Mouse (Mus musculus) left cerebral cortex, adult 9 months (tissue): ENCODE data around the gene Ank3.
A peak's percentile ranks its signal among the peaks of the same experiment; 100 is the strongest.

Experiments
- DNase-seq, 2 experiments: peaks; one replicate each; pipeline ENCODE4 v3.0.0; 2022; ENCODE audit warnings: low spot score in 2 of 2

Ank3 gene

DNA sequence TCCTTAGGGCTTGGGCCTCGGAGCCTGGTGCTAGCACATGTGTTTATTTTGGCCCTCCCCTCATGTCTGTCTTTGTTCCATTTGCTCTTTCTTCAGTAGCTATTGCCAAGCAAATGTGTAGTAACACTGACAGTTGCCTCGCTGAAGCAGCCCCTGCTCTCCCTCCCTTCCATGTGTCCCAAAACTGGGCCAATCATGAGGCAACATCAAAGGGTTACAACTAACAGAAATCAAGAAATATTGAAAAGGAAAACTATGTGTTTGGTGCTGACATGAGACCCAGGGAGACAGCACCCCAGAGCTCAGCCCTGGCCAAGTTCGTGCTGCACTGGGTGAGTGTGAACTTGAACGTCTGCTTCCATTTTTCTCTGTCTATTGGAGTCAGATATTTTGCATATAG lies 365.8 kb downstream of the Ank3 start:
- DNase-seq, result no peak

DNA sequence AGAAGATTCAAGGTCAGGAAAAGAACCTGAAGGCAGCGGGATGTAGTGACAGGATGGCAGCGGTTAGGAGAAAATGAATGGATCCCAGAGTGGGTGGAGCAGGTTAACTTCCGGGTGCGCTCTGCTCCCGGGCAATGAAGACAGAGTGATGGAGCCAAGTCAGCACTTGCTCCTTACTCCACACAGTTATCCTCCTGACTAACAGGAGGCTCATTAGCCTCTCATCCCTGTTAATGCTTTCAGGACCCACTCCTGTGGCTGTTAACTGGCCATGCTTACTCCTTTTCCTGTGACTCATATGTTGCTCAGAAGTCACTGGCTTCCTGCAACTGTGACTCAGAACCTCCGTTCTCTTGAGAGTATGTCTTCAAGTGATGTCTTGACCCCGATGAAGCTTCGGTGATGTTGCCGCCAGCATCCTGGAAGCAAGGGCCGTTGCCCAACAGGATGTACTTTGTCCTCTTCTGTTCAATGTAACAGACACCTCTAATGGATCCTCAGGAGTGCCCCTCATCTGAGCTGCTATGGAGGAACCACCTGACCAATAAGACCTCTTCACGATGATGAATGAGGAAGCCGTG lies 378.6 kb downstream of the Ank3 start:
- DNase-seq, result no peak

DNA sequence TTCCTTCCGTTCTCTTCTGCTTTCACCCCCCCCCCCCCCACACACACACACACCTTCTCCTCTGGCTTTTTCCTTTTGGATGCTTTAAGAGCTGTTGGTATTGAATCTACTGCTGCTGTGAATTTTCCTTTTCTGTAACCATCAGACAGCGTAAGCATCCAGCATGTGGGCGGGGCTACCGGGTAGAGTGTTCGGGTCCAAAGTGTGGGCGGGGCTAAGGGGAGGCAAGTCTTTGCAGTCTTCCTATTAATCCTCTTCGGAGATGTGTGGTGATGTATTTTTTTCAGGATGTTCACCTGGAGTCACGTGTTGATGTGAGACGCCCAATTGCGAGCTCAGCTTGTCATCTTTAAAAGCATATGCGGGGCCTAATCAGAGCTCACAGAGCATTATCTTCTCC lies 379.2 kb downstream of the Ank3 start:
- DNase-seq, result no peak

DNA sequence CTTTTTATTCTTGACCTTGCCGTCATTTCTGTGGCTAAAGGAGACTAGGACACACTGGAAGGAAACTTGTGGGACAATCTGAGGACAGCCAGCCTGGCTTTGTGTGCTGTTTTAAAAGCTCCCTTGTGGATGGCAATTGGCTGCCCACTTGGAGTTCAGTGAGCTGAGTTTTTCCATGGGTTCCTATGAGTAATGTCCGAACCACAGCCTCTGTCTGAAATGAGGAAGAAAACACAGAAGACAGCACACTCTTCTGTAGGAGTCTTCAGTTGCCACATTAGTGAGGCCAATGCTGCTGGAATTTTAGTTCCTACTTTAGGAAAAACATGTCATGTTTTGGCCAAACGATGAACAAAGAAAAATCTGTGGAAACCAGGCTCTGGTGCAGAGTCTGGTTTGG lies 380.7 kb downstream of the Ank3 start:
- DNase-seq, result no peak

DNA sequence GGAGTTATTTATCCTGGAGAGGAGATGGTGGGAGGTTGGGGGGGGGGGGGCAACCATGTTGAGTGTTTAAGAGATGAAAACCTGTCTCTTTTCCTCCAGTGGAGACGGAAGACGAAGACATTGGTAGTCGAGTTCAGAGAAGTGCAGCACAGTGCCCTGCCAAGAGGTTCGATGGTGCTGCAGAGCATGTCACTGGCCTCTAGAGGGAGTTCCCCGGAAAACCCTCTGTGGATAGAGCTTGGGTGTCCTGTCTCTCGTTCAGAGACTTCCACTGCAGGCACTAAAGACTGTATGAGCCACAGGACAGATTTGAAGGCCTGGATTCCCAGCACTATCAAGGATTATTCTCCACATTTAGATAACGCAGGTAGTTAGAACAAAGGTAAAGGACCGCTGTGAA lies 382.9 kb downstream of the Ank3 start:
- DNase-seq, result peak in 1 of 2 experiments; percentile 71

DNA sequence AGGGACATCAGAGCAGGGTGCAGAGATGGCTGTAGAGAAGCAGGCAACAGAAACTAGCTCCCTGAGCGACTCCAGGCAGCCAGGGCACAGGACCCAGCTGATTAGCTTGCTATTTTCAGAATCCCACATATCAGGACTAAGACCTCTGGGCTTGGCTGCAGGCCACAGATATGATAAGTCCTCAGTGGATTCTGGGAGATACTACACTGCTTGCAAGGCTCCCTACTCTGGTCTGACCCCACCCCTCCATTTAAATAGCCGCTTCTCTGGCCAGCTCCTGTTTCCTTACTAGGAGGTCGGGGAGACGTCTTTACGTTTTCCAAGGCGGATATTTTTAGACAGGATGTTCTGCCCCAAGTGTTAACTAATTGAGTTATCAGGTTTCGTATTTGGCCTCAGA lies 386.7 kb downstream of the Ank3 start:
- DNase-seq, result no peak

DNA sequence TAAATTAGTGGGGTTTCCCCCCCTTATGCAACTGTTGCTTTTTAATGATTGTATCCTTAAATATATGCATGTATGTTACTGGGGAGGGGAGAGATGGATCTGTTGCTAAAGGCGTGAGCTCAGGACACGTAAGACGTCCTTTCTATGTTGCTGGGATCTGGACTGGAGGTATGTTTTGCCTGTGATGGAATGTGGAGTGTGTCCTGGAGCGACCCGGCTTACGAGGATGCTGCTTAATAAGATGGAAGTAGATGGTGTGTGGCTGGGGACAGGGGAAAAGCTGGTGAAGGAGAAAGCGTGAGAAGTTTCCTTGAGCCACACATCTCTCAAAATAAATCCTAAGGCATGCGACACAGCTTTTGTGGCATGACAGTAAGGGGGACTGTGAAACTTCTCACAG lies 387.1 kb downstream of the Ank3 start:
- DNase-seq, result no peak

DNA sequence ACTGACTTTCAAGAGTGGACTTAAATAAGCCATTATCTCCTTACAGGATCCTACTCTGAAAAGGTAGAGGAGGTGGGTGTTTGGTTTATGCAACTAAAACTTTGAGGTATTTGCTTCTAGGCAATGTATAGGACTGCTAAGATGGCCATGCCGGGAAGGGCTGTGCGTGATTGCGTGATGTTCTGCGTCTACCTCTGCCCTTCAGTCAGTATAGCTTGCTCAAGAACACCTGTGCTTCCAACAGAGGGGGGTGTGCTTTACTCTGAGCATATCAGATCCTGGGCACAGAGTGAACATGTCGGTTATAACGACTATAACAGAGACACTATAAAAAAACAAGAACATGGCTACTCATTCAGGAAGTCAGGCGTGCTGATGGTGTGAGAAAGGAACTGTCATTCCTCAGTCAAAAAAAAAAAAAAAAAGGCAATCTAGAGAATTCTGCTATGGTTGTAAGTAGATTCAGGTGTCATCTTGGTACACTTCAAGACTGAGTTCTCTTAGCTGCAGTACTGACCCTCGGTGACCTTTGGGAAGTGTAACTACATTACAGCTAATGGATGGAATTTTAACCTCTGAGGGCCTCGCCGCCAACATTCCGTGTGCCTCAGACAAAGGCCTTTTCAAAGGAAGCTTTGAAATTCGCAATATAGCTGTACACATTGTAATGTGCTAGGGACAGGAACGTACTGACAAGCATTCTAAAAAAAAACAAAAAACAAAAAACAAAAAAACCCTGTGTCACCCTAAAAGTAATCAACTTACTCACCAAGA lies 387.8 kb downstream of the Ank3 start:
- no peak for DNase-seq

DNA sequence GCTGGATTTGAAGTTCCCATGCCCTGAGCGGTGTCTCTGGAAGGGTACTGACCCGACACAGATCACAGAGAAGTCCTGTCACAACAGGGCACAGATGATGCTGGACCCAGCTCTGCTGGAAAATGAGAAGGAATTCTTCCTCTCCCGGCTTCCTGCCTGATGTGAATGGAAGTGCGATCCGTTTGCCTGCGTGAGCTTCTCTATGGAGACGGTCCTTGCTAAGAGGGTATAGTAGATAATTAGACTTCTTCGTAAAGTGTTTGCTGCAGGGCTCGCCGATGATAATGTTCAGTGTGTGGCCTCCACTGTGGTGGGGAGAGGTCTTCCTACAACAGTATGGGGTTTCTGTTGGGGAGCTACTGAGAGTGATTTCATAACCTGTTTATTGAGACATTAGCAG lies 388.8 kb downstream of the Ank3 start:
- no peak for DNase-seq

DNA sequence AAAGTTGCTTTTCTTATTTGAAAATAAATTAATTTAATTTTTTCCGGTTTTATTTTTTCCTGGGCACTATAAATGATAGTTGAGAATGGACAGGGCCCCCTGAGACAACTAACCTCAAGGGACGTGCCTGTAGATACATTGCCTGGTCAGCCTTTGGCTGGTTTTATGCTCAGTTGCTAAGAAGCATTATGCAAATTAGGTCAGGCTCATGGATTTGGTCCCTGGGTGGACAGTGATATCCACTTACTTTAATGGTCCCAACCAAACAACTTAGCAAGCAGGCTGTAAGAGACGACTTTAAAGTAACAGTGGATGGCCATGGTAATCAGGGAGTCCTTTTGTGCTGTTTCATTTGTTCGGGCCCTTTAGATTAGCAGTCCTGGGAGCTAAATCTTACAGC lies 392.0 kb downstream of the Ank3 start:
- DNase-seq, result no peak

DNA sequence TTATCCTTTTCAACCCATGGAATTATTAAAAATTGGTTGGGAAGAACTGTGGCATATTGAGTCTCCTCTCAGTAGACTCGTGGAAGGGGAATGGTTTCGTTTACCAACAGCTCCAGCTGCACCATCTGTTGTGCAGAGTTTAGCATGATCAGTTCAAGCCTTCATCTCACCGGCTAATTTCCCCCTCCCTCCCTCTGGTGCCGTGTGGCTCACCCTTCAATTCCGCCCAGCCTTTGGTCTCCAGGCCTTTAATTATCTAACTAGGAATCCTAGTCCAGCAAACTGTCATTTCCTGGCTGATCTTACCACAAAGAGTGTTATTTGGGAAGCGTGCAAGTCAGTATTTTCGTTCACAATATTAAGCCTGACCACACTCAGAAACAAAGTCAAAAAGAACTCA lies 393.4 kb downstream of the Ank3 start:
- DNase-seq, result no peak

DNA sequence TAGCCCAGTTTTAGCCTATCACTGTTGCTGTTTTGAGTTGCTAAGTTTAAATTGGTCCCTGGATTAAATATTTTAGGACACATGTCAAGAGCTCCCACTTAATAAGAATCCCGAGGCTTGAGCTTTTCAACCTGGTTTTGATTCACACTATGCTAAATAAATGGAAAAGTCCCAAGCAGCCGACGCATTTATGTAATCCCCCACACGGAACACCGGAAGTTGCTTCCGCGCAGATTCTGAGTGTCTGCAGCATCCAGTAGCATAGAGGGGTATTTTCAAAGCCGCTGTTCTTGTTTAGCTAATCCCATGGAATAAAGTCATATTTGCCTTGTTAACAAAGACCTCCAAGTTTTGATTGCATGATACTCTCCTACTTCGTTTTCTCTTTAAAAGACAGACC lies 393.8 kb downstream of the Ank3 start:
- DNase-seq, result peak in 1 of 2 experiments; percentile 68

DNA sequence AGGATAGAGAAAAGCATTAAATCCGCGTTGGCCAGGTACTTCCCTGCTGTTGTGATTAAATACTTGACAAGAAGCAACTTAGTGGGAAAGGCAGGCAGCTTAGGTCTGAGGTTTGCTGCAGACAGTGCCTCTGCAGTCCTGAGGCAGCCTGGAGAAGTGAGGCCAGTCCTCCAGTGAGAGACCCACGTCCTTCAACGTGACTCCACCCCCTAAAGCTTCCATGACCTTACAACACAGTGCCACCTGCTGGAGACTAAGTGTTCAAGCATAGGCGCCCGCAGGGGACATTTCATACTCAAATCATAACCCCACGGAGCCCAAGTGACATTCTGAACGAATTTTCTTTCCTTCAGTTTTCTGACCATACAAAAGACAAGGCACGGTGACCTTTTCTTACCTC lies 394.5 kb downstream of the Ank3 start:
- peak in 1 of 2 experiments; percentile 60 for DNase-seq

DNA sequence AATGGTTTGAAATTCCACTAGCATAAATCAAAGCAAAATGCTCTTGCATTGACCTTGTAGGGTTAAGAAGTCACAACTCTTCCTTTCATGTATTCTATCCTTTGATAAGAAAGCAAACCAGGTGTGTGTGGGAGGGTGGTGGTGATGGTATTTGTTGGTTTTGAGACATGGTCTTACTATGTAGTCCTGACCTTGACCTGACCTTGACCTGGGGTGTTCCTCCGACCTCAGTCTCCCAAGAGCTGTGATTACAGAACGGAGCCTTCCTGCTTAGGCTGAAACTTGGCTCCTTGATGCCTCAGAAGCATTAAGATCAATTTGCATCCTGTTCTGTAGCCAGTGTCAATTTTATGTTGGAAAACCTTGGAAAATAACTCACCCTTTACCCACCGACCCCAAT lies 397.1 kb downstream of the Ank3 start:
- DNase-seq, result no peak

DNA sequence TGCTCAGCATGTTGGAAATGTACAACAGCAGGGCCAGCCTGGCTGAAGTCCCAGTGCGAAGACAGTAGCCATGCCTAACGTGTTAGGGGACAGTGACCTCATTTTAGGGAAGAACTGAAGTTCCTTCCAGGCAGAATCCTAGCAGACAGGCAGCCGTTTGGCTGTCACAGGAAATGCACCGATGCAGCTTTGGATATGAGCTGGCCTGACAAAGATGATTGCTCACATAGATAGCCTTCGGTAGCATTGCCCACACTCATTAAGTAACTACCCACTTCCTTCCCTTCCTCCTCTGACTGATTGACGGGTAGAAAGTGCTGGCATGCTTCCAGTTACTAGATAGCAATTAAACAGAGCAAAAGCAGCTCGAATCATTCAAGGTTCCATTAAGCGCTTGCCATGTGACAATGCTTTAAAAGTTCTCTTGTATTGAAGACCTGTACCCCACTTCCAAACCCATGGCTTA lies 397.9 kb downstream of the Ank3 start:
- no peak for DNase-seq

DNA sequence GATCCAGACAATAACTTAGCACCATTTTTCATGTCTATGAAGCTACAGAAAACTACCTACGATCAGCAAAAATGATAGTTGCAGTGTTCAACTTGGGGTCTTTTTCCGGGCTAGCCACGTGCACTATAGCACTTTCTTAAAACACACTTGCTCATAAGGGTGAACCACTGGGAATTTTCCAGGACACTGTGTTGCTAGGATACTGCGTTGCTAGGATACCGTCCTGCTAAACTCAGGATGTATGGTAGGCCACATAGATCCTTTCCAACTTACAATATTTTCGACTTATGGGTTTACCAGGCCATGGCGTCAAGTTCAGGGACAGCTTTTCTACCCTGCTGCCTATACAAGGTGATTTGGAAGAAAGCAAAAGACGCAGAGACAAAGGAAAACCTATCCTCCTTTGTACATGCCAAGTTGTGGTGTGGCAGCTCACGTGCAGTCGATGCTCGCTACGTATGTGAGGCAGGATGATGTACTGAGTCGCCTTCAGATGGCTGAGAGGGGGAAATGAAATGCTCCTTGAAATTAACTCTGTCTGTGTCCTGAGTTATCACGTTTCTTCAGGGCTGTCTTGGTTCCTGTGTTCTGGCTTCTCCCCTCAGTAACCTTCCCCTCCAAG lies 404.7 kb downstream of the Ank3 start:
- DNase-seq, result peak; percentile 68 to 87

DNA sequence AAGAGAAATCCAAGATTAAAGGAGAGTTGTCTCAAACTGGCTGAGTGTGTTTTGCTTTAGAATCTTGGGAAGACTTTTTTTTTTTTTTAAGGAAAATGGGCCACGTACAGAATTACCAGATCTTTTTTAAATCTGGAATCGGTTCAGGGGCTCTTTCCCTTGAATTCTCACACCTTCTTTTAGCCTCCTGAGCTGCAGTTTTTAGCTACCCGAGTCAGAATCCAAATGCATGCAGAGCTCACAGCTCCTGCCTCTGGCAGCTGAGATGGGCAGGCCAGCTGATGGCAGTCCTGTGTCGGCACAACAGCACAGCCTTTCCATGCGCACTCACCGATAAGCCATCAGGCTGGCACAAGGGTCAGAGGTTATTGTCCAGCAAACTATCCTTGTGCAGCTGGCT lies 406.0 kb downstream of the Ank3 start:
- peak in 1 of 2 experiments; percentile 66 for DNase-seq

DNA sequence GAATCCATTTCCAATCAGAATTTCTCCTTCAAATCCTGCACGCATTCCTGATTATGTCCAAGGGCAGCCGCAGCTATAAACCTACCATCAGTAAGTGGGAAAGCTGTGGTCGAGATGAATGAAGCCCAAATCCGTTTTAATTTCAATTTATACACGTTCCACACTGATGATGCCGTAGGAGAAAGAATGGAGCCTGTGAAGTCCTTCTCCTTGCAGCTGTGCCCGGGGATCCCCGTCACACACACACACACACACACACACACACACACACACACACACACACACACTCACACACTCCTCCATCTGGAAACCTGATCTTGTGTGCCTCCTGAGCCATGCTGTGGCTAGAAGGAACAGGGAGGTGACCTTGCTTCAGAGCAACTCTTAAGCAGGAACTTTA lies 412.2 kb downstream of the Ank3 start:
- no peak for DNase-seq

DNA sequence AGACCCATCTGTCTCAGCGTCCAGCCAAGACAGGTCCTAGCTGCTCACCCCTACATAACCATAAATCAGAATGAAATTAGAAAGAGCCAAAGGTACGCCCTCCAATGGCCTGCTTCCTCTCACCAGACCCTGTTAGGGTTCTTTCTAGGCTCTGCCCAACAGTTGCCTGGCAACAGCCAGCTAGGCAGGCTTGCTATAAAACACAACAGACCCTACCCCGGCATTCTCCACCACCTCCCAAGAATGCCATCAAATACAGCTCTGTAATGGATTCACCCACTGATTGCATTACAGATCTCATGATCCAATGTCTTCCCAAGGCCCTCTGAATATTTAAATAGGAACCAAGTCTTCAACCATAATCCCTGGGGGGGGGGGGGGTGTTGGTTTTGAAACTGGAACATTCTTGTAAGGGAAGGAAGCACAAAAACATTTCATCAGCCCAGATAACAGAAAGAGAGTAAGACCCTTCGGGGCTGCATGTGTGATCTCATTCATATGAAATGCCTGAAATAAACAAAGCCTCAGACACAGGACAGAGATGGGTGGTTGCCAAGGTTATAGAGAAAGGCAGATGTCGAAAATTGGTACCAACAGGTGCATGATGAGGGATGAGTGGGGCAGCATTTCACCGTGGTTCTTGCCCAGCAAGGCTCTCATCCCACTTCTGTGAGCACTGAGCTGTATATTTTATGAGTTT lies 415.4 kb downstream of the Ank3 start:
- DNase-seq, result no peak

DNA sequence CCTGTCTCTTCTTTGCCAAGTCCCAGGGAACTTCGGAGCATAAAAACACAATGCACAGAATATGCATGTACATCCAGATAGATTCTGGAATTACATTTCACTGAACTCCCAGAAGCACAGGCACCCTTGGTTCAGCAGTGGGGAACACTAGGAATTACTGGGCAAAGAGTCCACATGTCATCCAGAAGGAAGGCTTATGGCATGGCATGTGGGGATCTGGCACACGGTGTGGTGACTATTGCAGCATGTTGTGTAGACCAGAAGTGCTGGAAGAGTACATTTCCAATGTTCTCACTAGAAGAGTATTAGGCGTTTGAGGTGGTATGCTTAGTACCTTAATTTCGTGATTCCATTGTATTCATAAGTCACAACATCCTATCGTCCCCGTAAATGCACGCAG lies 422.7 kb downstream of the Ank3 start:
- DNase-seq, result no peak

DNA sequence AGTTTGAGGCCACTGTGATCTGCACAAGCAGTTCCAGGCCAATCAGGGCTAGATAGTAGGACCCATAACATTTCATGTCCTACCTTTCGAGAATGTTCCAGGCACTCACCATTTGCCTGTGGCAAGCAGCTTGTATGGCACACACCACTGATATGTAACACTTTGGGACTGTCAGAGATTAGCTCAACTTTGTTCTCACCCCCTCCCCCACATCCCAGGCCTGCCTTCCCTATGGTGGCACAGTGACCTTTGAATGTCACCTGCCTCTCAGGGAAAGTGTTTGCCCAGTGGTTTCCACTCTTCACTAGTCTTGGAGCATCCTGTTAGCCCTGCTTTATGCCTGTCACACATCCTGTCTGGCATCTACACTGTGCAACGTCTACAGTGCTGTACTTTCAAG lies 430.2 kb downstream of the Ank3 start:
- no peak for DNase-seq

DNA sequence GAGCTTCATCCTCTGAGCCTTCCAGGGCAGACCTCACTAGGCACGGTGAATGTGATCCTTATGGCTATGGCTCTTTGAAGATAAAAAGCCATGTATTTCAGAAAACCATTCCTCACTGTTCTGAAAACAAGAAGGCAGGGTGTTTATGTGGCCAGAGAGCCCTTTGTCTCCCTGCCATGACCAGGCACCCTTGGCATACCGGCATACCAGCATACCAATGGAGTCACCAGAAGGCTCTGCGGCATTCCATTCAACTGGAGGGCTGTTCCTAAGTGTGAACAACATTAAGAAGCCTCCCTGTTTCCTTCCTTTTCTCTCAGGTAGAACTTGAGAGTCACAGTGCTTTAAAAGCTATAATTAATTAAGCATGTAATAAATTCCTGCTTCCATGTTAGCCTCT lies 430.7 kb downstream of the Ank3 start:
- DNase-seq, result no peak

DNA sequence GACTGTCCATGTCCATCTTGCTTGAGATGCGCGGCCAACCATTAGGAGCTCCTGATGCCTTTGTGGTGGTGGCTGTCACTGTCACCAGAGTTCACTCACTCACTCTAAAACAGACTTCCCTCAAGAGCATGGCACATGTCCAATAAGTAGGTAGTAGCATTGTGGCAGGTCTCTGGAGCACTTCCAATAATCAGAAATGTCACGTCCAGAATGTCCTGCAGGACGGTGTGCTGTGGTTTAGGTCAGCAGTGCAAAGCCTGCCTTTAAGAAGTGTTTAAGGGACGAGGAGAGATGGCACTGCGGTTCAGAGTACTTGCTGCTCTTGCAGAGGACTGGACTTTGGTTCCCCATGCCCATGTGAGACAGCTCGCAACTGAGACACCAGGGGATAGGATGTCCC lies 433.0 kb downstream of the Ank3 start:
- DNase-seq, result no peak
